In the genomic region with DNA sequence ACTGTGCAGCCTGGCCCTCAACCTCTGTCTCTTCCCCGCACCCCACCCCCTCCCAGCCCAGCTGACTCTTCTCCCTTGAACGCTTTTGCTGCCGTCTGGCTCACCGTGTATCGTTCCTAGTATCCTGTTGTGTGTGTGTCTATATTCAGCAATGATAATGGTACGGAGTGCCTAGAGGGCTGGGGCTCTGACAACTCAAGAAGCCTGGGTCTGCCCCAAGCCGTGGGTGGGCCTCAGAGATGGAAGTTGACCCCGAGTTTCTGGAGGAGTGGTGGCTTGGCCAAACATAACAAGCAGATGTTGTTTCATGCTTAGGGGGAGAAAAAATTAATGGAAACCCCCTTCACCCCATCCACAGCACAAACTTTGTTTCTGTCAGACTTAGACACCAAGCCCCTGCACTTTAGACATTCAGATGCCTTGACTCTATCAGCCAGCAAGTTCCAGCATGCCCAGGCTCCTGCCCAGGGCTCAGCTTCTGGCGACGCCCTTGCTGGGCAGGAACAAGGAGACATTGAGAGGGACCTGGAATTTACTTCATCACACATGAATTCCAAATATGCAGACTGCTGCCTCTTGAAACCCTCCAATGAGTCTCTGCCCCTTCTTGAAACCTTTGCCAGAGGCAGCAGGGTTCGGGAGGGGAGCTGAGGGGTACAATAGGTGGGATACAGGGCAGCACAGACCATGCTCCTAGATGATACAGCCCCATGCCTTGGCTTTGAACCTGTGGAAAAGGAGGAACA, we compare ENCODE assay signal across 11 mouse cellular contexts.
DNase-seq lines count a peak whose midpoint lies in the region; ATAC-seq and TF ChIP-seq lines count a peak whose summit lies in the region.
"Had no signal": no experiment of that assay in that cellular context is flagged by ENCODE, and none has a peak within 500 bp of the region (broad histone marks: within the 10 kb centered on the region; RNA-seq: fewer than 3 reads in every experiment).

No protein-coding gene starts in this region.

- intact Hi-C loops in left cerebral cortex, postnatal 4 days (cut with DNase I): no loop called here

- WGBS in hindbrain, embryonic 10.5 days: 58% methylated on average over 11 of the region's 11 CpGs
- 67% methylated on average over 11 of the region's 11 CpGs for WGBS in hindbrain, embryonic 13.5 days
- 48% methylated on average over 11 of the region's 11 CpGs for WGBS in embryonic facial prominence, embryonic 10.5 days
- WGBS in lung, embryonic 14.5 days: 10% methylated on average over 11 of the region's 11 CpGs

- peak overlapping the region; percentile 47 for H3K27ac ChIP-seq in hindbrain, embryonic 10.5 days
- no peak overlapping the region for H3K27ac ChIP-seq in hindbrain, embryonic 13.5 days
- H3K27ac ChIP-seq in embryonic facial prominence, embryonic 10.5 days (replicated peaks): peak overlapping the region; percentile 65
- H3K27ac ChIP-seq in lung, embryonic 14.5 days (ENCODE audit: low read depth): peak overlapping the region; percentile 91

- H3K9ac ChIP-seq in hindbrain, embryonic 13.5 days: no peak overlapping the region
- H3K9ac ChIP-seq in lung, embryonic 14.5 days: peak overlapping the region; percentile 27; the same call in 1 of the 2 replicates
- H3K9ac ChIP-seq: forebrain, postnatal 0 days had no signal

- H3K4me2 ChIP-seq in hindbrain, embryonic 13.5 days: no peak overlapping the region
- H3K4me2 ChIP-seq in lung, embryonic 14.5 days: peak overlapping the region; percentile 49

- no peaks in the 10 kb centered on the region for H3K9me3 ChIP-seq in hindbrain, embryonic 10.5 days
- H3K9me3 ChIP-seq in hindbrain, embryonic 13.5 days: no peaks in the 10 kb centered on the region
- H3K9me3 ChIP-seq in embryonic facial prominence, embryonic 10.5 days: no peaks in the 10 kb centered on the region
- H3K9me3 ChIP-seq in lung, embryonic 14.5 days (ENCODE audit: low read depth, low read length): no peaks in the 10 kb centered on the region

- peaks cover 18% of the 10 kb centered on the region for H3K4me1 ChIP-seq in hindbrain, embryonic 10.5 days (replicated peaks)
- peaks cover 10% of the 10 kb centered on the region; the same call in 1 of the 2 replicates for H3K4me1 ChIP-seq in hindbrain, embryonic 13.5 days (replicated peaks)
- peaks cover 35% of the 10 kb centered on the region for H3K4me1 ChIP-seq in embryonic facial prominence, embryonic 10.5 days
- peaks cover 27% of the 10 kb centered on the region for H3K4me1 ChIP-seq in lung, embryonic 14.5 days (ENCODE audit: insufficient read depth)

- peak; percentile 28 for DNase-seq in hindbrain, embryonic 10.5 days (ENCODE audit: low spot score)
- peak; percentile 53 for DNase-seq in 3T3-L1 (ENCODE audit: low read depth, low spot score)
- peak; percentile 52 for DNase-seq in embryonic facial prominence, embryonic 10.5 days (ENCODE audit: low spot score)
- peak; percentile 75 for DNase-seq in lung, embryonic 14.5 days
- no peak for DNase-seq in cerebellum, adult 8-10 months
- no peak for DNase-seq in left cerebral cortex, postnatal 4 days
- DNase-seq: cerebellum, adult 11 months; forebrain, postnatal 0 days; thymus, postnatal 36 days had no signal

- H3K4me3 ChIP-seq in hindbrain, embryonic 10.5 days: no peak overlapping the region
- H3K4me3 ChIP-seq in hindbrain, embryonic 13.5 days: no peak overlapping the region
- H3K4me3 ChIP-seq in embryonic facial prominence, embryonic 10.5 days: no peak overlapping the region
- H3K4me3 ChIP-seq in lung, embryonic 14.5 days (ENCODE audit: low read depth, low read length): peak overlapping the region; percentile 15

- H3K36me3 ChIP-seq in hindbrain, embryonic 10.5 days: peaks cover 67% of the 10 kb centered on the region
- H3K36me3 ChIP-seq in hindbrain, embryonic 13.5 days: peaks cover 24% of the 10 kb centered on the region
- peaks cover 30% of the 10 kb centered on the region for H3K36me3 ChIP-seq in embryonic facial prominence, embryonic 10.5 days (replicated peaks)
- peaks cover 30% of the 10 kb centered on the region for H3K36me3 ChIP-seq in lung, embryonic 14.5 days (ENCODE audit: insufficient read depth)

- no peak for TF ChIP-seq CTCF in lung, embryonic 14.5 days (IDR thresholded peaks at IDR 0.05; ENCODE audit: low read depth)

- H3K27me3 ChIP-seq in hindbrain, embryonic 10.5 days (ENCODE audit: insufficient read depth, poor library complexity, severe bottlenecking): no peaks in the 10 kb centered on the region
- no peaks in the 10 kb centered on the region for H3K27me3 ChIP-seq in hindbrain, embryonic 13.5 days
- no peaks in the 10 kb centered on the region for H3K27me3 ChIP-seq in embryonic facial prominence, embryonic 10.5 days (replicated peaks; ENCODE audit: low read depth, poor library complexity, severe bottlenecking)
- H3K27me3 ChIP-seq in lung, embryonic 14.5 days (ENCODE audit: insufficient read depth, low read length): no peaks in the 10 kb centered on the region

- ATAC-seq in hindbrain, embryonic 13.5 days (ENCODE audit: low FRiP score): no peak
- peak; percentile 84 for ATAC-seq in lung, embryonic 14.5 days (ENCODE audit: insufficient read depth)
- ATAC-seq in megakaryocyte progenitor cell, adult 5-6 weeks (replicated peaks; ENCODE audit: poor library complexity): no peak
- ATAC-seq: forebrain, postnatal 0 days had no signal

Comparison
In these comparisons a context has a peak if more than half of its experiments do, and no peak if none do; other contexts are left out.
1. DNase-seq: peak in hindbrain, embryonic 10.5 days (single experiment), 3T3-L1 (single experiment), embryonic facial prominence, embryonic 10.5 days (single experiment) and lung, embryonic 14.5 days (single experiment); none in cerebellum, adult 8-10 months (single experiment) and left cerebral cortex, postnatal 4 days (single experiment).